Mouse (Mus musculus): Measurements from ENCODE around the gene Gm14444. TPM values are rescaled to one million over a fixed set of nuclear protein-coding genes. Genes with fewer than 3 reads are reported as not detected.
"Not testable (repeated sequence)": the region's sequence is repeated elsewhere in the genome, so short reads cannot be mapped to it uniquely, and the experiment has no call there.

The Gm14444 gene
- not detected in 2 replicates for polyA plus RNA-seq (2016; fragmentation: Nextera tagmentation; extraction: Ambion mirVana)

DNA sequence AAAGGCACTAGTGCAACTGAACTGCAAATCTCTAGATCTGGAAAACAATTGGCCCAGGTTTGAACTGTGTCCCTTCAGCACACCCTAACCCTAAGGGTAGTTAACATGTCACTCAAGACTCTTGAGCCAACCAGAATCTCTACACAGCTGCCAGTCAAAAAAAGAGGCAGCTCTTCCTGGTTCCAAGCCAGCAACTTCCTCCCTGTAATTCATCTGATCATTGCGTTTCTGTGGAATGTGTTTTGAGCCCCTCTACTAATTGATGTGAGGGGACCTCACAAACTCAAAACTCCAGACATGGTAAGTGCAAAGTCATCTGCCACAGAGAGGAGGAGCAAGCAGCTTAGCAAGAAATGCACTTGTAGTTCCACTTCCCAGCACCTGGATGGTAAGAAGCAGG is at the start of gene Gm14444:
Gene Gm14444, plus strand, starts transcription at position 220 of the 400 bp plus-strand sequence.
- not testable (repeated sequence) for H3K9me3 ChIP-seq; H3K27me3 ChIP-seq; H3K4me2 ChIP-seq; H3K27ac ChIP-seq; H3K36me3 ChIP-seq (replicated peaks); H3K9ac ChIP-seq; H3K4me1 ChIP-seq; H3K4me3 ChIP-seq (replicated peaks); ATAC-seq (ENCODE audit: low FRiP score)
- WGBS = 90% methylated on average over 1 of the region's 1 CpGs

DNA sequence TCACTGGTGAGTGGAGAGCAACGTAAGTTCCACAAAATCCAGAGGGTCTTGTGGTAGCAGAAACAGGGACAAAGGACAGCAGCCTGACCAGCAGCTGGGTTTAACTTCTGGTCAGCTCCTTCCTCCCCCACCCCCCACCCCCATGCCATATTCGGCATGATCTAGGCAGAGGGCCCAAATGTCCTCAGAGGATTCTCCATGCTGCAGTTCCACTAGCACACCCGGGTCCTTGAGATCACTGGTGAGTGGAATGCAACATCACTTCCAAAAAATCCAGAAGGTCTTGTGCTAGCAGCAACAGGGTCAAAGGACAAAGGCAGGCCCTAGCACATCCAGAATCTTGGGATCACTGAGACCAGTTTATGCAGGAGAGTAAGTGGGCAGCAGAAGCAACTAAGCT is 44.6 kb upstream of the Gm14444 start:
- H3K27ac ChIP-seq; ATAC-seq (ENCODE audit: low FRiP score); H3K4me2 ChIP-seq; H3K36me3 ChIP-seq (replicated peaks); H3K9ac ChIP-seq; H3K27me3 ChIP-seq; H3K9me3 ChIP-seq; H3K4me3 ChIP-seq (replicated peaks); H3K4me1 ChIP-seq: not testable (repeated sequence)
- 76% methylated on average over 3 of the region's 3 CpGs for WGBS

GRCm38 (mm10) chr2:175044268-175044667 is 34.2 kb downstream of the Gm14444 start:
- H3K4me1 ChIP-seq; ATAC-seq (ENCODE audit: low FRiP score); H3K4me3 ChIP-seq (replicated peaks); H3K9ac ChIP-seq; H3K27me3 ChIP-seq; H3K9me3 ChIP-seq; H3K27ac ChIP-seq; H3K36me3 ChIP-seq (replicated peaks); H3K4me2 ChIP-seq: not testable (repeated sequence)
- WGBS = 96% methylated on average over 27 of the region's 27 CpGs

- ATAC-seq (ENCODE audit: low FRiP score); H3K9me3 ChIP-seq; H3K36me3 ChIP-seq (replicated peaks); H3K27ac ChIP-seq; H3K9ac ChIP-seq; H3K4me1 ChIP-seq; H3K4me2 ChIP-seq; H3K27me3 ChIP-seq; H3K4me3 ChIP-seq (replicated peaks): not testable (repeated sequence)
- 85% methylated on average over 1 of the region's 1 CpGs for WGBS
Observed at GRCm38 (mm10) chr2:175067681-175068261, 57.7 kb downstream of the Gm14444 start, which contains the start of gene Gm14393. Gm14393 (minus strand) TSS chr2:175067781.

Other genes starting within 250 kb of the Gm14444 start
- 3.2 and 5.3 TPM in 2 replicates for gene Edn3, start 249.6 kb upstream of the Gm14444 start, polyA plus RNA-seq (2016; fragmentation: Nextera tagmentation; extraction: Ambion mirVana)
- 1.0 and 1.3 TPM in 2 replicates for gene Gm14393, start 57.5 kb downstream of the Gm14444 start, polyA plus RNA-seq (2016; fragmentation: Nextera tagmentation; extraction: Ambion mirVana)
- 5.9 and 6.2 TPM in 2 replicates for gene Gm14399, start 131.8 kb downstream of the Gm14444 start, polyA plus RNA-seq (2016; fragmentation: Nextera tagmentation; extraction: Ambion mirVana)
- 1.1 and 1.4 TPM in 2 replicates for gene Gm14443, start 165.6 kb downstream of the Gm14444 start, polyA plus RNA-seq (2016; fragmentation: Nextera tagmentation; extraction: Ambion mirVana)
- 6.9 and 7.6 TPM in 2 replicates for gene Gm14391, start 196.7 kb downstream of the Gm14444 start, polyA plus RNA-seq (2016; fragmentation: Nextera tagmentation; extraction: Ambion mirVana)